Mouse (Mus musculus) right cerebral cortex, postnatal 25 days (tissue): ENCODE measurements around the gene Gm20518.

Experiments
- DNase-seq: peaks from one replicate; pipeline ENCODE4 v3.0.0; 2022

Gene Gm20518

DNA sequence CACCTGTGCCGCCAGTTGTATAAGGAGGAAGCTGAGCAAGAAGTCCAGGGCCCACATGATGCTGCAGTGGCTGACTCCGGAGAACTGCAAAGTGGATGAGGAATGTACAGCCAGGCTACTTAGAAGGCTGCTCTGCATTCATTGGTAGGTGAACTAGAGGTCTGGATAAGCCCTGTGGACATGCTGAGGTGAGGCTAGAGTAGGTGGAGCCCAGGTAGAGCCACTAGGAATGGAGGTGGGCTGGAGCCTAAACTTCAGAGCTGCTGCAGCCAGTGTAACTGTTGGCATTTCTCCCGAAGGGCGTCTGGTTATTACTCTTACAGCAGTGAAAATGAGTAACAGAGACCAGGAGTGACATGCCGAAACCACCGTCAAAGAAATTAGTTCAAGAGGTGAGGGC is 53.4 kb downstream of the Gm20518 start, which contains the start of gene Car15:
Car15 (minus strand) TSS at position 314 of the 400 bp plus-strand sequence.
- DNase-seq, result no peak

- no peak for DNase-seq
Measured at GRCm38 (mm10) chr16:17835481-17835880, 56.0 kb downstream of the Gm20518 start.

- no peak for DNase-seq
Measured at GRCm38 (mm10) chr16:17834543-17834942, 56.9 kb downstream of the Gm20518 start.

GRCm38 (mm10) chr16:17833681-17834399 is 57.6 kb downstream of the Gm20518 start:
- DNase-seq, result peak; percentile 78

- no peak for DNase-seq
Measured at GRCm38 (mm10) chr16:17833321-17833680, 58.2 kb downstream of the Gm20518 start.

GRCm38 (mm10) chr16:17832821-17833220 is 58.6 kb downstream of the Gm20518 start, which contains the start of gene B830017H08Rik:
TSS of gene B830017H08Rik (plus strand) at chr16:17833121.
- DNase-seq, result no peak

- DNase-seq, result no peak
Measured at GRCm38 (mm10) chr16:17831781-17832180, 59.7 kb downstream of the Gm20518 start.

GRCm38 (mm10) chr16:17830385-17831178 is 60.9 kb downstream of the Gm20518 start:
- no peak for DNase-seq

- no peak for DNase-seq
Measured at GRCm38 (mm10) chr16:17828867-17829266, 62.6 kb downstream of the Gm20518 start.

GRCm38 (mm10) chr16:17828229-17828628 is 63.2 kb downstream of the Gm20518 start:
- no peak for DNase-seq

DNA sequence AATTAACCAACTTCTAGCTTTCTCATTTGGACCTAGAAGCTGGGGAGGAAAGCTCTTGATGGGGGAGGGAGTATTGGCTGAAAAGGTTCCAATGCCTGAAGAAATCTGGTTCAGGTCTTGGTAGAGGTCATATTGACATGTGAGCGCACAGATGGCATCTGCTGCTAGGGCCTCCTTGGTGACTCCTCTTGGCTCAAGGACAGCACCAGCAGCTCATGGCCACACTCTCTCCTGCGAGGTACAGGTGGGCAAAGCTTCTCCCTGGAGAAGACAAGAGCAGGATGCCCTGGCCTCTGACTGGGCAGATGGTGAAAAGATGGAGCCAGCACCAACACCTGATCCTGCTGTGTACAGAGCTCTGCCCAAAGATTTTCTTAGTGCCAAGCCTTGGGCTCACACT is 65.0 kb downstream of the Gm20518 start:
- no peak for DNase-seq

DNA sequence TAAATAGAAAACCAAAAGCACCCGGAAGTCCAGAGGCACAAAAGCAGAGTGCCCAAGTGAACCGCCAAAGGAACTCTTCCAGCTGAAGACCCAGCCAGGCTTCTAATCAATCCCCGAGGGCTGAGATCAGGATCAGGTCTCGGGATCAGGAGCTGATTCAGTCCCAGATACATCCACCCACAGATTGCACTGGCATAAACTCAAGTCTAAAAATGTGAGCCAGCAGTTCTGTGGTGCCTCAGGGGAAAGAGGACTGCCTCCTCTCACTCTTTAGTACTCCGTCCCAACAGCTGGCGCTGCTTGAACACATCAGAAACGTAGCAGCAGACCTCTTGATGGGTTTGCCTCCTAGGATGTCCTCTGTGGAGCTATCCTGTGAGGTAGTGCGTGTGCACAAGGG is 74.9 kb downstream of the Gm20518 start:
- no peak for DNase-seq

- DNase-seq, result peak; percentile 63
Measured at GRCm38 (mm10) chr16:17815411-17816402, 75.8 kb downstream of the Gm20518 start.

DNA sequence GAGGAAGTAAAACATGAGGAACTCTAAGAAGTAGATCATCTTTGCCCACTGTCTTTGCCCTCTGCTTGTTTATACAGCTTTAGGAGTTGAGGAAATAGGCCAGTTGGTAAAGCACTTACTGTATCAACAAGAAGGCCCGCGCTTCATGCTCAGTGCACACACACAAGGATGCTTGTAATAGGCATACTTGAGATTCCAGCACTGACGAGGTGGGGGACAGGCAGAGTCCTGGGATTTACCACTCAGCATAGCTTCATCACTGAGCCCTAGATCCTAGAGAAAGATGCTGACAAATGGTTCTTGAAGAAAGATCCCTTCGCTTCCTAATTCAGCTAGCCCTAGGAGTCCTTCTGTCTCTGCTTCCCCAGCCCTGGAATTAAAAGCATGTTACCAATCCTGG is 78.3 kb downstream of the Gm20518 start:
- DNase-seq, result no peak

- no peak for DNase-seq
Measured at GRCm38 (mm10) chr16:17812120-17812519, 79.4 kb downstream of the Gm20518 start.

- DNase-seq, result no peak
Measured at GRCm38 (mm10) chr16:17809711-17810110, 81.8 kb downstream of the Gm20518 start.

DNA sequence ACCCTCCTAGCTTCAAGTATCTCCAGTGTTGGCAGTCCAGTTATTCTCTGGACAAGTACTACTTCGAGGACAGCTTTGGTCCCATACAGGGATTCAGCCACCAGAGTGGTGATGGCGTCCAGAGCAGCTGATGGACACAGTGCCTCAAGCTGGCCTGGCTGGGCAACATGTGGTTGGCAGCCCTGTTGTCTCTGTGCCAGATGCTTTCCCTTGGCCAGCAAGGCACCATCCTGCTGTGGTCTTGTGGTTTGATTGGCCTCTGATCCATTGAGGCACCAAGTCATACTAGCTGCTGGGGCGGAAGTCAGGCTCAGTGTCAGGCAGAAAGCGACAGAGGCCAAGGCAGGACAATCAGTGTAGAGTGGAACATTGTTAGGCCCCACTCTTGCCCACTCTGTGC is 82.3 kb downstream of the Gm20518 start:
- DNase-seq, result no peak

GRCm38 (mm10) chr16:17807192-17808009 is 84.1 kb downstream of the Gm20518 start:
- peak; percentile 91 for DNase-seq

- DNase-seq, result peak; percentile 71
Measured at GRCm38 (mm10) chr16:17806581-17807191, 84.8 kb downstream of the Gm20518 start.

DNA sequence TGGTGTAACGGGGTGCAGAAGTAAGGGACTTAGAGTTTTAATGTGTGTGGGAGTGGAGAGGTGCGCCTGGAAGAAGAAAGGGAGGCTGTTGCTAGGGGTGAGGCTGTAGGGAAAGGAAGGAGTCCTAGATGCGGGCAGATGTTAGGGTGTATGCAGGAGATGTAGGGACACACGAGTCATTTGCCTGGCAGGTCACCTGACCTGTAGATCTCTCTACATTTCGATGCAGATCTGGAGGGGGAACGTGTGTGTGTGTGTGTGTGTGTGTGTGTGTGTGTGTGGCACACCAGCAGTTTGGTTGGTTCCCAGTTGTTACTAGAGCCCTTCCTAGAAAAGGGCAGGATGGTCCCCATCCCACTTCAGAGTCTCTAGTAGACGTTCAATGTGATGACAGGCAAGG is 86.5 kb downstream of the Gm20518 start:
- no peak for DNase-seq

DNA sequence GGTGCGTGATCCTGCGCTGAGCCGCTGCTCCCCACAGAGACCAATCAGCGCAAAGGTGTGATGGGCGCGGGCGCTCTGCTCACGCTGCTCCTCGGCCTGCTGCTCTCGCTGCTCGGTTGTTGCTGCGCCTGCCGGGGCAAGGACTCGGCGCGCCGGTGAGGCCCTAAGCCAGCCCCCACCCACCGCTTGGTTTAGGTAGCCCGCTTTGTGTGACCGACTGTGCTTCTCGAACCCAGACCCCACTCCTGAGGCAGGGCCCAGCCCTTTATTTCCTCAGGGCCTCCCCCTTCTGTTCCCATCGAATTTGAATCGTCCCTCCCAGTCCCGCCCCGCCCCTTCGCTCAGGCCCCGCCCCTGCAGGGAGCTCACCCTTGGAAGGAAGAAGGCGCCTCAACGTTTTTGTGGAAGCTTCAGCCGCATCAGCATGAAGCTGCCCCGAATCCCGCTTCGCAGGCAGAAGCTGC is 87.0 kb downstream of the Gm20518 start:
- DNase-seq, result no peak
